Comparison of ENCODE assay signal across 8 mouse cellular contexts in genomic region chr6:38433261-38434033, GRCm38 (mm10). TPM values are rescaled to one million over a fixed set of nuclear protein-coding genes. Genes with fewer than 3 reads are reported as not detected.
DNase-seq lines count a peak whose midpoint lies in the region; ATAC-seq and TF ChIP-seq lines count a peak whose summit lies in the region.

Gene Ubn2, plus strand, starts transcription at chr6:38433950.

- peak; percentile 88 for TF ChIP-seq POLR2A in heart, adult 2 months (IDR thresholded peaks at IDR 0.05; ENCODE audit: insufficient read depth, low read depth, low read length)

- no peak for TF ChIP-seq CTCF in heart, adult 2 months (IDR thresholded peaks at IDR 0.05)

- no peaks in the 10 kb centered on the region for H3K27me3 ChIP-seq in embryonic facial prominence, embryonic 14.5 days (replicated peaks; ENCODE audit: control insufficient read depth, insufficient read depth, low read length)
- no peaks in the 10 kb centered on the region for H3K27me3 ChIP-seq in heart, adult 2 months (ENCODE audit: control insufficient read depth, insufficient read depth, low read length)
- H3K27me3 ChIP-seq in limb, embryonic 13.5 days: no peaks in the 10 kb centered on the region
- no peaks in the 10 kb centered on the region for H3K27me3 ChIP-seq in midbrain, embryonic 16.5 days (ENCODE audit: control insufficient read depth, insufficient read depth, low read depth, low read length)

- peak within 1 kb of the TSS; percentile 94 for H3K4me3 ChIP-seq in embryonic facial prominence, embryonic 14.5 days (ENCODE audit: low read depth, low read length)
- peak within 1 kb of the TSS; percentile 96 for H3K4me3 ChIP-seq in heart, adult 2 months
- H3K4me3 ChIP-seq in limb, embryonic 13.5 days: peak within 1 kb of the TSS; percentile 97
- peak within 1 kb of the TSS; percentile 100 for H3K4me3 ChIP-seq in midbrain, embryonic 16.5 days (ENCODE audit: low read depth, low read length)

- H3K4me2 ChIP-seq in embryonic facial prominence, embryonic 14.5 days (ENCODE audit: low read depth, low read length): peak within 1 kb of the TSS; percentile 78
- H3K4me2 ChIP-seq in limb, embryonic 13.5 days (replicated peaks): peak within 1 kb of the TSS; percentile 75
- H3K4me2 ChIP-seq in midbrain, embryonic 16.5 days (ENCODE audit: low read length): peak within 1 kb of the TSS; percentile 61

- H3K27ac ChIP-seq in embryonic facial prominence, embryonic 14.5 days (replicated peaks; ENCODE audit: low read depth, low read length): peak within 1 kb of the TSS; percentile 97
- peak within 1 kb of the TSS; percentile 99 for H3K27ac ChIP-seq in heart, adult 2 months
- peak within 1 kb of the TSS; percentile 96 for H3K27ac ChIP-seq in limb, embryonic 13.5 days
- peak within 1 kb of the TSS; percentile 97 for H3K27ac ChIP-seq in midbrain, embryonic 16.5 days (ENCODE audit: low read length)

- H3K9me3 ChIP-seq in embryonic facial prominence, embryonic 14.5 days (ENCODE audit: control insufficient read depth, low read length): no peaks in the 10 kb centered on the region
- no peaks in the 10 kb centered on the region for H3K9me3 ChIP-seq in limb, embryonic 13.5 days
- H3K9me3 ChIP-seq in midbrain, embryonic 16.5 days (replicated peaks; ENCODE audit: control insufficient read depth, low read length, poor library complexity, severe bottlenecking): no peaks in the 10 kb centered on the region

- WGBS in embryonic facial prominence, embryonic 14.5 days: 0% methylated on average over 61 of the region's 64 CpGs
- under 1% methylated on average over 64 of the region's 64 CpGs for WGBS in heart, adult 2 months
- under 1% methylated on average over 64 of the region's 64 CpGs for WGBS in limb, embryonic 13.5 days
- under 1% methylated on average over 64 of the region's 64 CpGs for WGBS in midbrain, embryonic 16.5 days

- H3K9ac ChIP-seq in embryonic facial prominence, embryonic 14.5 days (ENCODE audit: low read depth, low read length): peak within 1 kb of the TSS; percentile 87
- peak within 1 kb of the TSS; percentile 93 for H3K9ac ChIP-seq in heart, adult 2 months (ENCODE audit: low read depth, low read length)
- H3K9ac ChIP-seq in limb, embryonic 13.5 days: peak within 1 kb of the TSS; percentile 94
- peak within 1 kb of the TSS; percentile 97 for H3K9ac ChIP-seq in midbrain, embryonic 16.5 days (ENCODE audit: low read depth, low read length)

- intact Hi-C loops in heart, adult 2 months (cut with DNase I): loop anchor here (1.0 to 2.0 kb wide), 3 partner anchors 52 to 99 kb away; partner anchors contain the start of genes Fmc1, Ttc26 and Zc3hav1

- ATAC-seq in embryonic facial prominence, embryonic 14.5 days (ENCODE audit: low read depth): peak; percentile 98
- ATAC-seq in limb, embryonic 13.5 days (ENCODE audit: low FRiP score, low read depth): peak; percentile 99
- ATAC-seq in midbrain, embryonic 16.5 days: peak; percentile 99

- no peaks in the 10 kb centered on the region for H3K36me3 ChIP-seq in embryonic facial prominence, embryonic 14.5 days (ENCODE audit: control insufficient read depth, insufficient read depth, low read length)
- H3K36me3 ChIP-seq in heart, adult 2 months (ENCODE audit: control insufficient read depth, insufficient read depth, low read length): peaks cover 6% of the 10 kb centered on the region
- H3K36me3 ChIP-seq in limb, embryonic 13.5 days: no peaks in the 10 kb centered on the region
- no peaks in the 10 kb centered on the region for H3K36me3 ChIP-seq in midbrain, embryonic 16.5 days (ENCODE audit: control insufficient read depth, insufficient read depth, low read length)

- peaks cover 1% of the 10 kb centered on the region; the same call in 1 of the 2 replicates for H3K79me2 ChIP-seq in heart, adult 2 months (replicated peaks; ENCODE audit: control insufficient read depth, insufficient read depth, low read length)

- peak; percentile 80; the same call in 1 of the 2 replicates for TF ChIP-seq EP300 in heart, adult 2 months (IDR thresholded peaks at IDR 0.05; ENCODE audit: insufficient read depth, low read depth, low read length)

- peak; percentile 100 for DNase-seq in 3T3-L1 (ENCODE audit: low read depth, low spot score)
- DNase-seq in adrenal gland, postnatal 4 days (ENCODE audit: low spot score in 2 of 2): peak; percentile 95 to 96
- DNase-seq in embryonic facial prominence, embryonic 14.5 days (ENCODE audit: low spot score): peak; percentile 99
- peak; percentile 95 to 98 for DNase-seq in heart, adult 2 months
- peak; percentile 98 for DNase-seq in kidney, adult 8-10 months
- peak; percentile 93 to 97 for DNase-seq in spleen, postnatal 10 days (ENCODE audit: low spot score in 2 of 2)

- 0 out of 2 replicates have a peak, but pooled peaks cover 7% of the 10 kb centered on the region for H3K4me1 ChIP-seq in embryonic facial prominence, embryonic 14.5 days (ENCODE audit: control insufficient read depth, insufficient read depth, low read length)
- peaks cover 1% of the 10 kb centered on the region for H3K4me1 ChIP-seq in heart, adult 2 months (ENCODE audit: control insufficient read depth, insufficient read depth, low read length)
- peaks cover 11% of the 10 kb centered on the region for H3K4me1 ChIP-seq in limb, embryonic 13.5 days
- peaks cover 22% of the 10 kb centered on the region for H3K4me1 ChIP-seq in midbrain, embryonic 16.5 days (ENCODE audit: control insufficient read depth, insufficient read depth, low read length)

RNA-seq across cellular contexts. Expression of gene Ubn2, which starts in this region (rescaled TPM):
- total RNA-seq in adrenal gland, postnatal 4 days (2021): 10 to 100 TPM; 36.4 to 39.4 TPM
- 10.0 and 13.8 TPM in 2 replicates for polyA plus RNA-seq in embryonic facial prominence, embryonic 14.5 days (2014; fragmentation: Nextera tagmentation; extraction: Ambion mirVana)
- 10 to 100 TPM; 23.2 to 24.7 TPM for total RNA-seq in heart, adult 2 months (2021)
- 5.1 and 9.9 TPM in 2 replicates for polyA plus RNA-seq in heart, adult 2 months (2012; rRNA removed)
- 16.7 and 18.9 TPM in 2 replicates for polyA plus RNA-seq in limb, embryonic 13.5 days (2015; fragmentation: Nextera tagmentation; extraction: Ambion mirVana)
- 16.4 and 20.3 TPM in 2 replicates for polyA plus RNA-seq in midbrain, embryonic 16.5 days (2015; fragmentation: Nextera tagmentation; extraction: Ambion mirVana)

Comparison
In these comparisons a context has a peak if more than half of its experiments do, and no peak if none do; other contexts are left out.
1. Peak in every context shown above with its lines: DNase-seq, ATAC-seq, H3K4me3 ChIP-seq and H3K27ac ChIP-seq.